Mouse (Mus musculus): Measurements from ENCODE around the gene Bcat1.

Gene Bcat1

DNA sequence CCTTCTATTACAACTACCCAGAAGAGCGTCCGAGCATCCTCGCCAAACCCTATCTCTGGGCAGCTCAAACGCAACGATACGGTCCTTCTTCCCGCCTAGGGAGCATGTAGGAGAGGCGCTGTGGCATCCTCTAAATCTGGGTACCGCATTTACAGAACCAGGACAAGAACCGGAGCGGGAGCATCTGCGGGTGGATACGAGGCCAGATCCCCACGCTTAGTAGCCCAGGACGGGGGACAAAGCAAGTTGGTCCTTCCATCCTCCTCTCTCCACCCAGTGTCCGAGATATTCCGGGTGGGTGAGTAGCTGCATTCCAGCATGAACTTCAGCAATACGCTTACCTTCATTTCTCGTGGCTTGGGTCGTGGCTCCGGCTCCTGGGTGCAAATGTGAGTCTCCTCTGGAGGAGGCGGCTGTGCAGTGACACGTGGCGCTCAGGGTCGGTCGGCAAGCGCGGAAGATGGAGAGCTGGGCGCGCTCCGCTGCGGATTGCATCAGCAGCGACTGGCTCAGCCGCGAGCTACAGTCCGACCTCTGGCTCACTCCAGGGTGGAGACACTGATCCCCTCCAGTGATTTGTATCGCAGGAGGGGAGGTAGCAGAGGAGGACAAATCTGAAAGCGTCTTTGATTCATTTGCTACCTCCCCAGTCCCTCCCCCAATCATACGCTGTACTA is at the start of gene Bcat1:
TSS of gene Bcat1 (minus strand) at position 637 of the 677 bp plus-strand sequence.
- no peak for DNase-seq (ENCODE audit: low spot score in 2 of 2)

DNA sequence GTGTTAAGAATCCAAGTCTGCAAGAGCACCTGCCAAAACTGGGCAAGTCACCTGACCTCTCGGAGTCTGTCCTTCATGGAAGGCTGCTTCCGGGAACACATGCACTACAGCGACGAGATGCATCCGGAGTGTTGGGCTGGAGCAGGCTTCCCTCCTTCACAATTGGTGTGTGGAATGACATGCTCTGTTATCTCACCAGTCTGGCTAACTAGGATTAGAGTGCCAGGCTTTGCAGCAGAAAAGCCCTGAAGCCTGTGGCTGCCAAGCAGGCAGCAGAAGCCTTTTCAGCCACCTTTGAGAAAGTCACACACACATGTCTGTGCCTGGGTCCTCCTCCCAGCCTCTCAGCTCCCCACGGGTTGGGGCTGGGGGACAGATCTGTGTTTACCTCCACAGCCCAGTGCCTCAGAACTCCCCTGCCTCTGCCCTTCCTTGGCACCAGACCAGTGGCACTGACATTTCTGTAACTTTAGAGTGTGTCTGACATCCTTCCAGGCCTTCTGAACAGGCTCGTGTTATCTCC is 49.7 kb upstream of the Bcat1 start:
- DNase-seq (ENCODE audit: low spot score in 2 of 2): no peak

DNA sequence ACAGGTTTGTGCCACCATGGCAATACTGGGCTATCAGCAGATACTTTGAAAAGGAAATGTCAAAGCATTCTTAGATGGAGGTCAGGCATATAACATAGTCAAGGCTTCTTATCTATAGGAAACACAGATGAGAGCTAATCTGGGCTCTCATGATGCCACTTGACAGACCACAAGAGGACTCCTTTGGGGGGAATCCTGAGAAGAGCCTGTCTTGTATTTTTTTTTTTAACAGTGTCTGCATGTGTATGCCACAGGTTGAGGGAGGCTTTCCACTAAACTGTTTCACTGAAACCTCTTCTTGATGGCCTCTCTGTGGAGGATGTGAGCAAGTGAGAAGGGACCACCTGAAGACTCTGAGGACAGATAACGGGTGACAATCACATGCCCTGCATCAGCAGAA is 48.6 kb upstream of the Bcat1 start:
- DNase-seq (ENCODE audit: low spot score in 2 of 2): no peak

DNA sequence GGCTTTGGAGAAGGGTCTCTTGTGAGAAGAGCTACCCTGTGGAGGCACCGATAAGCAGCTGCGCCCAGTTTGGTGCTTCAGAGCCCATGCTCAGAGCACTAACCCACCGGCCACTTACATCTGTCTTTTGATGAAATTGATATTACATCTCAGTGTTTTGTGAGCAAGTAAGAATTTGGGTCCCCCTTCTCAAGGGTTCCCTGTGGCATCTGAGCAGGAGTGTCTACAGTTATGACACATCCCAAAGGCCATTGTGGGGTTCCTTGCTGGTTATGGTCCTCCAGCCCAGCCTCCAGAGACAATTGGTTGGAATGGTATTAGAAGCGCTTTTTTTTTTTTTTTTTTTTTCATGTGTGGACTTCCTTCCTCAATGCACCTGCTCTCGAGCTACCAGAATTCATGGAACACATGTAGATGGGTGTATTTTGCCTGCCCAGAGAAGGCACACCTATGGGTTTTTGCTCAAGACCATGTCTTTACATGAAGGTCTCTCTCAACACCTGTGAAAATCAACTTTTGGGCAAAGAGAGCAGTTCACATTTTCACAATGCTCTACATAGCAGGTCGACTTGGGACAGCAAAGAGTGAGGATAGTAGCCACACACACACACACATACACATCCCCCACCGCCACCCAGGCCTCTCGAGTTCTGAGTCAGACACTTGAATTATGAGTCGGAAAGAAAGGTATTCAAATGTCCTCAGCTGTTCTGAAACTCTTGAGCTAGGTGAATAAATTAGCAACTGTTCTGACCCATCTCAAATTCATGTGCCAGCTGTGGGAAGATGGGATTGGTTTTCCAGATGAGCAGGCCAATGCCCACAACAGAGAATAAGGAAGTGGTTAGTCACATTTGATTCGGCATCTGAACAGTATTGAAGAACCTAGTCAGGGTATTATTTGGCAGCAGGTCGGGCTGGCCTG is 47.4 kb upstream of the Bcat1 start:
- DNase-seq (ENCODE audit: low spot score in 2 of 2): no peak

DNA sequence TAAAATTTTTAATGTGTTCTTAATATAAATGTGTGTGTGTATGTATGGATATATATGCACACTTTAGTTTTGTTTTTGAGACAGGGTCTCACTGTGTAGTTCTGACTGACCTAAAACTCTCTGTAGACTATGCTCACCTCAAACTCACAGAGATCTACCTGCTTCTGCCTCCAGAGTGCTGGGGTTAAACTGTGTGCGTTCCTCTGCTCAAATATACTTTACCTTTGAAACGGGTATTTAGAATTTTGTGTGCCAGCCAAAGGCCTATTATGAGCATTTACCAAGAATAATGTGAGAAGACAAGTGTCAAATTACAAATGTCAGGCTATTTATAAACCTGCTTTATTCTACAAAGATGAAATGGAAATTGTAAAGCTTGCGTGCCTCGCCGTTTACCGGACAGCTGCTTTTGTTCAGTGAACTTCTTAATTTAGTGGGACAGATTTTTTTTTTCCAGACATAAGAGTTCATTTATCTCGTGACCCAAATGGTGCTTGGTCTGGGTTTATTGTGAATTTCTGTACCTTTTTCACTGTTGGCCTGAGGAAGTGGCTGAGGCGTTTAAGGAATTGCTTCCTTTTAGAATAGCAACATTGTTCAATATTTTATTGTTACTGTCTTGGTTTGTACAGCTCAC is 46.6 kb upstream of the Bcat1 start:
- no peak for DNase-seq (ENCODE audit: low spot score in 2 of 2)

DNA sequence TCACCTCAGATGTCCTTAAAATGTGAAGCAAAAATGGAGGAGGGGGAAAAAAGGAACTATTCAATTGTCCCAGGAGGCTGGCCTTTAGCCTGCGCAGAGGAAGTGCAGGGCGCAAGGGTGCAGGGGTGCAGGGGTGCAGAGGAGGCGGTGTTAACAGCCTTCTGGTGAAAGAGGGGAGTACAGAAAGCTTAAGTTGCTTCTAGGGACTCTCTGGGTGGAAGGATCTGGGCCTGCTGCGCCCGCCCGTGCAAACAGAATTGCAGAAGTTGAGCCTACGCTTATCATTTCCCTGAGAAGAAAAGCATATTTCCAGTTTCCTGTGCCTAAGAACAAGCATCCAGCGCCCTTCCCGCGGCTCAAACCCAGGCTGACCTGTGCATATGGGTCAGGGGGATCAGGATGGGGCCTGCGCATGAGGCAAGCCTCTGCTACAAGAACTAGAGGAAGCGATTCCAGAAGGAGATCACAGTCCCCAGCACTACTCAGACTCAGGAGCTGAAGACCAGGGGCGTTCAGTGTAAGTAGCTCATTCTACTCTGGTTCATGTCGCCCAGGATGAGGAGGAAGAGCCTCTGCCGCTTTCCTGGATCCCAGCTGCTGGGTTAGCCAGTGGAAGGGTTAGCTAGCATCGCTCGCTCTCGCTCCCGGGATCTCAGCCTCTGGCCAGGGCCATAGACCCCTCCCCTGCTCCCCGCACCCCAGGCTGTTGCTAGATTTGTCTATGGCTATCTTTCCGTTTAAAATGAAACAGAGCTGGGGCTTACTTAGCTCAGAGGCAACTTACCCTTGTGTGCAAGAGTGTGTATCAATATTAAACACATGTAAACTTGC is 45.8 kb upstream of the Bcat1 start:
- peak; percentile 44 to 64 for DNase-seq (ENCODE audit: low spot score in 2 of 2)

DNA sequence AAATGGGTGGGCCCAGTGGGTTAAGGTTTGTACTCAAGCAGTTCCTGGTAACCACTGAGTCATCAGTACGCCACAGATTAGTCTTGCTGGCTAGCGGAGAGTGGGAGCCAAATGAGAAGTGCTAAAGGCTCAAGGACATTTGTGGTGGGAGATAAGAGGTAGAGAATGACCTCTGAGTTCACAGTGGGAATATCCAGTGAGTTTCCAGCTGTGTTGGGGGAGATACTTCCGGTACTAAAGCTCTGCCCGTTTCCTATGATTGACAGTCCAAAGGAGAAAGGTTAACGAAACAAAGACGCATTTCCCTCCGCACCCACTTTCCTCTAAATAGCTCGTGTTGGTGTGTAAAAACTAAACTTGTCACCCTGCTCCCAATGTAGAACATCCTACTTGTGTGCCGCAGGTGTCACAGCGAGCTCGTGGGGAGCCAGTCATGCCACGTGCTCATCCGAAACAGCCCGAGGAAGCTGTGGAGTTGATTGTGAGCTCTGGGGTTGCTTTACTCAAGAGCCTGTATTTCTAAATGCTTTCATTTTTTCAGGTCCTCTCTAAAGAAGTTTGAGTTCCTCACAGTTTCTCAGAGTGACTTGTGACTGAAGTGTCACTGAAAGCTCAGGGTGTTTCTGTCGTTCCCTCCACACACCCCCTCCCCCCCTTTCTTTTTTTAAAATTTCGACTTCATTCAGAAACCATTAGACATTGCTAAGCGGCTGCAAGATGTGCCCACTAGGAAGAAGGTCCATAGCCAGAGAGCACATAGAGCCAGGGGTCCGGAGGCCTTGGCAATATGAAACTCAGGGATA is 45.0 kb upstream of the Bcat1 start:
- DNase-seq (ENCODE audit: low spot score in 2 of 2): no peak

DNA sequence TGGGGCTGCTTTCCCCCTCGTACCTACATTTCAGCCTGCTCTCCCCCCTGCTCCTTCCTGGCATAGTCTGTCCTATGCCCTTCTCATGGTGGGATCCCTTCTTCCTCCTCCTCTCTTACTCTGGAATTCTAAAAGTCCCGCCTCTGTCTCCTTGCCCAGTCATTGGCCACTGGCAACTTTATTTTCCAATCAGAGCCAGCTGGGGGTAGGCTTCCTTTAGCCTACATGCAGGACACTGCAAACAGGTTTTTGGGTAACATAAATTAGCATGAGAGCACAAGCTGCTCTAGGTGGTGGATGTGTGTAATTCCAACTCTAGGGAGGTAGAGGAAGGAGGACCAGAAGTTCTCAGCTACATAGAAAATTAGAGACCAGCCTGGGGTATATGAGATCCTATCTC is 44.1 kb upstream of the Bcat1 start:
- DNase-seq (ENCODE audit: low spot score in 2 of 2): no peak

DNA sequence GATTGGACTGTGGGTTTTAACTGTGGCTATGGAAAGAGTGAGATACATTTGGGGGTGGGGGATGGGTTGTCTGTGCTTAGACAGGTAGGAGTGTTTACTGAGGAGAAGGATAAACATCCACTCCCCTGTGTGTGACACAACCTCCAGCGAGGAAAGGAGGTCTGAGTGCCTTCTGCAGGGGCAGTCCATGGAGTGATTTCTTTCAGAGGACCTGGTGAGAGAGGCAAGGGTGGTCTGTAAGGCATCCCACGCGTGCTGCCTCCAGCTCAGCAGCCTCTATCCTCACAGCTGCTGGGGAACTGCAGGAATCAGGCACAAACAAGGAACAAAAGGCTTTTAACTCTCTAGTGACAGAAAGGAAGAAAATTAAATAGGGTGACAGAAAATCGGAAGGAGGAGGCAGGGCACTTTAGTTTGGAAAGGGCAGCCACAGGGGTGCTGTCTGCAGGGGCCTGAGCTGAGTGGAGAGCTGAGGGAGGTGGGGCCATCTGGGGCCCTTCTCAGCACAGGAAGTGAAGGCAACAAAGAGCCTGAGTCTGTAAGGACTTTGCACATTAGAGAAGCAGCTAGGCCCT is 40.2 kb upstream of the Bcat1 start:
- no peak for DNase-seq (ENCODE audit: low spot score in 2 of 2)

DNA sequence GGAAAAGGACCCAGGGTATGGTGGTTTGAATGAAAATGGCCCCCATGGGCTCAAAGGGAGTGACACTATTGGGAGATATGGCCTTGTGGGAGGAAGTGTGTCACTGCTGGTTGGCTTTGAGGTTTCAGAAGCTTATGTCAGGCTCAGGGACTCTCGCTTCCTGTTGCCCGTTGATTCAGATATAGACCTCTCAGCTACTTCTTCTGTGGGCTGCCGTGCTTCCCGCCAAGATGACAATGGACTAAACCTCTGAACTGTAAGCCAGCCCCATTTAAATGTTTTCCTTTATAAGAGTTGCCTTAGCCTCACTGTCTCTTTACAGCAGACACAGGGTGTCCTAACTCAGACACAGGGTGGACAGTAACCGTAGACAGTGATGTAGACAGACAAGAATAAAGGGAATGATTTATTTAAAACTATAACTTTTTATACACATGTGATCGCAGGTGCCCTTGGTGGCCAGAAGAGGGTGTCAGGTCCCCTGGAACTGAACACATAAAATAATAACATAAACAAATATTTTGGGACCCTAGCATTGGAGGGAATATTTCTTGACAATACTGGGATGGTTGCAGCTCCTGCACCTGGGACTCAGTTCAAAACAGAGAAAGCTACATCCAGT is 39.6 kb upstream of the Bcat1 start, which contains the start of gene Lrmp:
TSS of gene Lrmp (plus strand) at position 178 of the 622 bp plus-strand sequence.
- DNase-seq (ENCODE audit: low spot score in 2 of 2): no peak

DNA sequence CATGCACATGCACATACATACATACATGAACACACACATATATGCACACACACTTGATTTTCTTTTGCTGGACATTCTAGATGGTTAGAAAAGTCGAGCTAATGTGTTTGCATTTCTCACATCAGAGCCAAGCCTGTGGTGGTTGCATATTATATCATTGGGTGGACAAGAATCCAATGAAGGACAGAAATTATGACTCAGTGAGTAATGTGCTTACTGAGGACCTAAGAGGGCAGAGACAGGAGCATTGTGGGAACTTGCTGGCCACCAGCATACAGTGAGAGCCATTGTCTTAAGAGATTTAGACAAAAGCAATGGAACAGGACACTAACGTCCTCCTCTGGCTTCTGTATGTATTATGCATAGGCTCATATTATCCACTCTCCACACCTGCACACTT is 38.6 kb upstream of the Bcat1 start:
- DNase-seq (ENCODE audit: low spot score in 2 of 2): no peak

DNA sequence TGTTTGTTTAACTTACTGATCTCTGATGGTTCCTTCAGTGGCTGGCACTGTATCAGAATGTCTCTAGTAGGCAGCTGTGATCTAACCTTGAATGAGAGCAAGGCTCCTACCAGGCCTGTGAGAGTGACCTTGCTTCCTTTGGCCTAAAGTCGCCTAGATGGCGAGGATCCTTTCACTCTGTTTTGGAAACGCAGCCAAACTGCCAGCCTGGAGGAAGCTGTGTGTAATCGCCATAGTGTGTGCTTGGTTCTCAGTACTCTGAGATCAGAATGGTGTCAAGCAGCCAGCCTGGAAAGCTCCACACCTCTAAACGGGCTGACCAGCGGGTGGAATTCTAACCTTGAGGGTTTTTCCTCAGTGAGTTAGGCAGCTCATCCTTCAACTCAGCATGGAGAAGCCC is 36.9 kb upstream of the Bcat1 start:
- no peak for DNase-seq (ENCODE audit: low spot score in 2 of 2)

DNA sequence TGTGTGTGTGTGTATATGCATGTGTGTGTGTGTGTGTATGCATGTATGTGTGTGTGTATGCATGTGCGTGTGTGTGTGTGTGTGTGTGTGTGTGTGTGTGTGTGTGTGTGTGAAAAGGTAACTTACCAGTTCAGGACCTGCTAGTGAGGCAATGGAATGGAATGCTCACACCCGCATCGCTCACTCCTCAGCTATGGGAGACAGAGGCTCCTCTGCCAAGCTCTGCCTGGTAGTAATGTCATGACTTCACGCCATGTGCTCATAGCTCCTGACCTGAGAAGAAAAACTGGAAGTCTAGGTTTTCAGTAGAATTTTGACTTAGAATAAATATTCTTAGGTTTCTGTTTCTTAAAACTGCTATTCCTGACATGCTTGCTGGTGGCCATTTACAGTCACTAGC is 34.8 kb upstream of the Bcat1 start:
- DNase-seq (ENCODE audit: low spot score in 2 of 2): no peak

DNA sequence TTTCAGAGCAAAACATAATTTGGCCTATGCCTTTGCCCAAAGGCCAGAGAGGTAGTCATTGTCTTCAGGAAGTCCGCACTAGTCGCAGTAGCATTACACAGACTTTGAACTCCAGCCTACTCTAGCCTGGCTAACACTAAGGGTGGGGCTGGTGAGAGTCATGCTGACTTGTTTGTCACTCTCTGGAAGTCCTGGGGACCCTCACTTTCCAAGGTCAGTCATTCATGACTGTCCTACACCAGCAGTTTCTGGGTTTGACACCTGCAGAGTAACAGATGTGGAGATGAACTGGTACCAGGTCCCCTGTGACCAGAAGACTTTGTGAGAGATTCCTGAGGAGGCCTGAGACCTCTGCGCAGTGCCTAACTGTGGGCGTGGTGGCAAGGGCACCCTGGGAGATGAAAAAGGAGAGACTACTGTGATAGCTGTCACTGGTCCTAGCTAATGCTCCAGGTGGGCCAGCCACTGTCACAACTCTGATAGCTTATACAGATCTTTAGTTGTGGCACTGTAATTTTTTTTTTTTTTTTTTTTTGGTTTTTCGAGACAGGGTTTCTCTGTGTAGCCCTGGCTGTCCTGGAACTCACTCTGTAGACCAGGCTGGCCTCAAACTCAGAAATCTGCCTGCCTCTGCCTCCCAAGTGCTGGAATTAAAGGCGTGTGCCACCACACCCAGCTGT is 30.3 kb upstream of the Bcat1 start:
- no peak for DNase-seq (ENCODE audit: low spot score in 2 of 2)

DNA sequence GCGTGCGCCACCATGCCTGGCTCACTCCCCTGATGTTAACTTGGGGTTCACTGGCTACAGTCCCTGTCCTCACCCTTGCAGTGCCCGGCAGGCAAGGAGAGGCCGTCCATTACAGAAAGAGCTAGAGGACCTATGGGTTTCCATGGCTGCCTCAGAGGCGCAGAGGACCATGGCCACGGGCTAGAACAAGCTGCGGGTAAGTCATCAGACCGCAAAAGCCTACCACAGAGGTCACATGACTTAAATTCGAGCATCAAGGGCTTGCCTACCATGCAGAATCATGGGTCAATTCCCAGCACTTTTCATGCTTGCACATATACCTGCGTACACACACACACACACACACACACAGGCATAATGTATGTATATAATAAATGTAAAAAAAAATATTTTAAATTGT is 29.5 kb upstream of the Bcat1 start:
- no peak for DNase-seq (ENCODE audit: low spot score in 2 of 2)

DNA sequence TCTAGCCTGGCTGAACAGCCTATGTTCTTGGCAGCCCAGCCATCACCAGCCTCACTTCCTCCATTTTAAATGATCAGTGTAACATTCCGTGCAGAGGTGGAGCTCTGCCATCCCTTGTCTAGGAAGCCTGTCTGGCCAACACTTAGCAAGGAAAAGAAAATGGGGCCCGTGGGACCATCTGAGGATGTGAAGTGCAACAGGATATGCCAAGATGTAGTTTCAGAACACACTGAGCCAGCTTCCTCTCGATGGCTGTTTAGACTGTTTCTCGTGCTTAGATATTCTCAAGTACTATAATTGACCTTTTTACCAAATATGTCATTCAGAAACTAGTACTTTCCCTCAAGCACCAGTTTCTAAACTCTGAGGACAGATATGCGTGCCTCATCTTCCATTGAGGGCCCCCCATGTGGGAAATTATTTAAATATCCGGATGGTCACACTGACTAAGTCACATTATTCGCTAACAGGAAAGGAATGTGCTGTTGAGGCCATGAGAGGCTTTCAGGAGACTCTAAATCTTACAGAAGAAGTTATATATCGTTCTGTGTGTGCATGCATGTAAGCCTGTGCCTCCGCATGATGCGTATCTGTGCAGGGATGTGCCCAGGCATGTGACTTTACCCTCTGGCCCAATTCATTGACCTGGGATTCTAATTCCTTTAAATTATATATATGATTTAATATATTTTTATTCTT is 28.4 kb upstream of the Bcat1 start:
- DNase-seq (ENCODE audit: low spot score in 2 of 2): no peak

DNA sequence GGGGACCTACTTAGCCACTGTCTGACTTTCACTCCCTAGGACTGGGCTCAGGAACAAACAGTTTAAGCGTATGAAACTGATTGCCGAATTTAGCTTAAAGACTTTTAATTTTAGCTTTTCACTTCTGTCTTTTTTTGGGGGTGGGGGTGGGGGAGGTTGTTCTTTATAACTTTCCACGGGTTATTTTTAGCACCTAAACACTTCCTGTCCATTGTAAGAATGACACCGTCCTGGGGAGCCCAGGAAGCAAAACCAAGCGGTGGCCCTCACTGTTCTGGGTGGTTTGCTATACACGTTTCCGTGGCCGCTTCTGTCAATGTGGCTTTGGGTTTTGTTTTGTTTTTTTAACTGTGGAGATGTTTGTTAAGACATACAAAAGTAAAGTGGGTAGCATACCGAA is 24.9 kb upstream of the Bcat1 start:
- no peak for DNase-seq (ENCODE audit: low spot score in 2 of 2)

DNA sequence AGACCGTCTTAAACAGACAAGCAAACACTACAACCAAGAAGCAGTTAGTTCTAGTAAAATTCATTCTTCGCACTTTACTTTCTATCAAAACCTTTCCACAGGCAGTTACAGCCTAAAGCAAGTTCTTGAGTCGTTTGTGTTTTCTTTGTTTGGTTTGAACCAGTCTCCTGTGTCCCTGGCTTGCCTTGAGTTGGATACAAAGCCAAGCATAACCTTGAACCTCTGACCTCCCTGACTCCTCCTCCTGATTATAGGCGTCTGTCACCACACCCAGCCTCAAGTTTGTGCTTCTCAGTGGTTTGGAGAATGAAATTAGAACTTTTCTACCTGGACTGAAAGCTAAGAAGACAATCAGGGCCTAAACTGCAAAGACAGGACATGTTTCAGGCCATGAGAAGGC is 18.4 kb upstream of the Bcat1 start:
- DNase-seq (ENCODE audit: low spot score in 2 of 2): no peak
